Mouse (Mus musculus): ENCODE data around the gene Galnt7. TPM values are rescaled to one million over a fixed set of nuclear protein-coding genes. Genes with fewer than 3 reads are reported as not detected.

The Galnt7 gene
- total RNA-seq (2021) = 10 to 100 TPM in 1 of 2 experiments, 1 to 10 TPM in 1; 9.6 to 12.6 TPM
- long read RNA-seq, experiment 1, partial matches to known transcripts = 1 of 3 reads
- long read RNA-seq, experiment 1, other reads (novel, unspliced or antisense) = 1 of 3 reads
- long read RNA-seq, experiment 2, full-length matches to known transcripts = 3 of 4 reads
- long read RNA-seq, experiment 2, partial matches to known transcripts = 0 of 4 reads
- long read RNA-seq, experiment 2, other reads (novel, unspliced or antisense) = 1 of 4 reads

DNA sequence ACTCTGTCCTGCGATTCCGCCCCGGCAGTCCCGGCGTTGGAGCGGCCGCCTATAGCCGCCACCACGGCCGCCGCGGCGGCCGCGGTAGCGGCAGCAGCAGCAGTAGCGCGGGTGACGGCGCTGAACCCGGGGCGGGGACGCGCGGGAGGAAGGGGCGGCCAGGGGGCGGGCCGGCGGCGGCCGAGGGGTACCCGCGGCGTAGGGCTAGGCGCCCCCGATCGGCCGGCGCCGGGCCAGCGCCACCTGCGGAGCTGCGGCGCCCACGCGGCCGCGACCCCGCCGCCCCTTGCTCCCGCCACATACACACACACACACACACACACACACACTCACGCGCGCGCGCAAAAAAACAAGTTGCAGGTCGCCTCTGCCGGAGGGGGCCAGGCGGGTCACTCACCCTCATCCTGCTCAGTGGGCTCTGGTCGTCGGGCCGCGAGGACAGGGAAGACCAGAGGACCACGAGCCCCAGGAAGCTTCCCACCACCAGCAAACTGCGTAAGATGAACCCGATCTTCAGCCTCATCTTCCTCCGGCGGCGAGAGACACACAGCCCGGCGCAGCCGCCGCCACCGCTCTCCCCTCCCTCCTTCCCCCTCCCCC lies at the start of gene Galnt7:
Galnt7 (minus strand) TSS at position 577 of the 600 bp plus-strand sequence.
- DNase-seq (ENCODE audit: extremely low spot score in 1 of 2, low spot score in 2 of 2) = peak; percentile 57 to 67
- no peak for TF ChIP-seq CTCF (IDR thresholded peaks at IDR 0.05)

DNA sequence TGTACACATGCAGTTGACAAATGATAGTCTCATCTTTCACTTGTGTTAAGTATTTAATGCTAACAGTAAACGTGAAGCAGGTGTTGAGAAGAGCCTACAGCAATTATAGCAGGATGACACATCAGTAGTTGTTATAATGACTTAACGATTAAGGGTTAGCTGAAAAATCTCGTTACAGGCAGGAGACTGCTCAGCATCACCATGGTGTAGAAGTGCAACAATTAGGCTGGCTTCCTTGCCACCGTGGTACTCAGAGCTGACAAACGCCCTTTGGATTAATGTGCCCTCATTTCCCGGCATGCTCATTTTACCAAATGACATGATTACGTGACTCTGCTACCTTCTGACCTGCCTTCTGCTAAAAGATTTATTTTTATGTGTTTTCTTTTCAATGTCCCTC lies 35.8 kb upstream of the Galnt7 start:
- Histone ChIP-seq H3K27ac (no peak overlapping the region), H3K4me3 (no peak overlapping the region)
- no peak for TF ChIP-seq CTCF (IDR thresholded peaks at IDR 0.05)
- no peak for DNase-seq (ENCODE audit: extremely low spot score in 1 of 2, low spot score in 2 of 2)
- intact Hi-C loops (cut with DNase I) = no loop called here

More for the DNA sequence above, at the start of gene Galnt7:
- intact Hi-C loops (cut with DNase I) = loop anchor here (2.0 to 10.0 kb wide), 3 partner anchors 78 to 218 kb away; no protein-coding TSS in a partner anchor
- Histone ChIP-seq H3K4me3 (peak within 1 kb of the TSS; percentile 94), H3K27ac (peak within 1 kb of the TSS; percentile 92)

DNA sequence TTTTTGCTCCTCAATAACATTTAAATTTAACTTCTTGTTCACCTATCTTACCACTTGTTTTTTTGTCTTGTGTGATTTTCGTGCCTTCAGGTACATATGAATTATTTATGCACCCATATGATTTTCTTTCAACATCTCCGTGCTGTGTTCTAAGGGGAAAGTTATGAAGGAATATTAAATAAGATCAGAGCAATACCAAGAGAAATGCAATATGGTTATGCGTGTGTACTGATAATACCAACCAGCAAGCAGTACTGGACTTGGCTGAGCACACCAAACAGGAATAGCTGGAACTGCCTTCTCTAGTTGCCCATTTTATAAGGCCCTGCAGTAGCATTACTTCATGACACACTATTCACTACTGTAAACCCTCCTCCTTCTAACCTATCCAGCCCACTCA lies 33.0 kb upstream of the Galnt7 start:
- H3K4me3 ChIP-seq = no peak overlapping the region
- intact Hi-C loops (cut with DNase I) = no loop called here
- no peak for DNase-seq (ENCODE audit: extremely low spot score in 1 of 2, low spot score in 2 of 2)
- no peak overlapping the region for H3K27ac ChIP-seq
- no peak for TF ChIP-seq CTCF (IDR thresholded peaks at IDR 0.05)

DNA sequence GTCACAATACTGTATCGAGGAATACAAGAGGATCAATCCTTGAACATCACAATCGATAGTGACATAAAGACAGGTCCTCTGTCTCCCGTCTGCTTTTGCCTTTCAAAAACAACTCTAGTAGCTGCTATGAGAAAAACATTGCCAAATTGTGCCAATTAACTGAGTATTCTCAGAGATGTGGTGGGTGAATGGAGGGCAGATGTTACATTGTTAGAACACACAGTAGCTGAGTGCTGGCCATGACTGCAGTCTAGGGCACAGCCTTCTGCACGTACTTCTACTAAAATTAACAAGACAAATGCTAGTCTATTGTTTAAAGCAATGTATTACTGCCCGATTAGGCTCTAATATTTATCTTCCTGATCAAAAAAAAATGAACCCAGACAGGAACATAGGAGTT lies 27.2 kb upstream of the Galnt7 start:
- TF ChIP-seq CTCF (IDR thresholded peaks at IDR 0.05) = no peak
- Histone ChIP-seq H3K27ac (no peak overlapping the region), H3K4me3 (no peak overlapping the region)
- DNase-seq (ENCODE audit: extremely low spot score in 1 of 2, low spot score in 2 of 2) = no peak
- intact Hi-C loops (cut with DNase I) = no loop called here

DNA sequence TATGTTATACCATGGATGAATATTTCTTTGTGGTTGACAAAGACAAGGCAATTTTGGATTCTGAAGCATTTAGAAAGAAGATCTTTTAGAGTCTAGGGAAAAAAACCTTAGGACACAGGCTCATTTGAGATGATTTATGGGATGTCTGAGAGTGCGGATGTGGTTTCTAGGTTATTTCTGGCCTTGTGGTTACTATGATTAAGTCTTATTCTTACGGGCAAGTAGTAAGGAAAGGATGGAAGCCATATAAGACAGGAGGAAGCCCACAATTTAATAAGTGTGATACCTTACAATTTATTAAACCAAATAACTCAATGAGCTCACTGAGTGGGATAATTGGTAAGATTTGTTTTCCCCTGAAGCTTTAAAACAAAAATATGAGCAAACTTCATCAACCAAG lies 11.3 kb upstream of the Galnt7 start:
- Histone ChIP-seq H3K27ac (no peak overlapping the region), H3K4me3 (no peak overlapping the region)
- TF ChIP-seq CTCF (IDR thresholded peaks at IDR 0.05) = no peak
- intact Hi-C loops (cut with DNase I) = no loop called here
- no peak for DNase-seq (ENCODE audit: extremely low spot score in 1 of 2, low spot score in 2 of 2)

DNA sequence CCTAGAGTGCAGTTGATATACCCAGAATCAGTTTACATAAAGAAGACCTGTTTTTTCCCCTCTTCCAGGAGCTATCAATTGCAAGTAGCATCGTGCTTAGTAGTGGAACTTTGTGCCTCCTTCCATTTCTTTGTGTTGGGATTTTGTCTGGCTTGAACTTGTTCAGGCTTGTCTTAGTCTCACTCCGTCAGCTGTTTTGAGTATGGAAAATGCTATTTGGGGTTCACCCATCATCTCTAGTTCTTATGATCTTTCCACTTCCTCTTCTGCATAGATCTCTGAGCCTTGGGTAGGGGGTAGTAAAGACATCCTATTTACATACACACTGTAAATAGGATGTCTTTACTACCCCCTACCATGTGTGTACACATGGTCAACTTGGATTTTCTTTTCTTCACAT lies 7.2 kb upstream of the Galnt7 start:
- no peak overlapping the region for H3K27ac ChIP-seq
- TF ChIP-seq CTCF (IDR thresholded peaks at IDR 0.05) = no peak
- no peak overlapping the region for H3K4me3 ChIP-seq
- DNase-seq (ENCODE audit: extremely low spot score in 1 of 2, low spot score in 2 of 2) = no peak
- intact Hi-C loops (cut with DNase I) = no loop called here

DNA sequence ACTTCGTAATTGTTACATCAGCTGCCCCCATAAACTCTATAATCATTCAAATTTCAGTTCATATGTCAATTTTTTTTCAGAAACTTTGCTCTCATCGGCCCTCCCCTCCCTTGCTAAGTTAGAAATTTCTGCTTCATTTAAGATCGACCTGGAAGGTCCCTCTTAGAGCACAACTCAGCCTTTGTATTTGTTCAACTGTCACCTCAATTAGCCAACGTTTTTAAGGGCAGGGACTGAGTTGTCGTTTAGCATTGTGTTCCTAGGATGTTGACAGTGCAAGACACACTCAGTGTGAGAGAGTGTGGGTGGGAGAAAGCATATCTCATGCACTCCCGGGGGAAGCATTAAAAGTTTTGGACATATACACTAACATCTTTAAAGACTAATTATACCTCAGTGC lies 3.6 kb upstream of the Galnt7 start:
- intact Hi-C loops (cut with DNase I) = loop anchor here (10.0 kb wide), 1 partner anchor 222 kb away; no protein-coding TSS in a partner anchor
- Histone ChIP-seq H3K27ac (no peak overlapping the region), H3K4me3 (no peak overlapping the region)
- TF ChIP-seq CTCF (IDR thresholded peaks at IDR 0.05) = no peak
- DNase-seq (ENCODE audit: extremely low spot score in 1 of 2, low spot score in 2 of 2) = no peak

DNA sequence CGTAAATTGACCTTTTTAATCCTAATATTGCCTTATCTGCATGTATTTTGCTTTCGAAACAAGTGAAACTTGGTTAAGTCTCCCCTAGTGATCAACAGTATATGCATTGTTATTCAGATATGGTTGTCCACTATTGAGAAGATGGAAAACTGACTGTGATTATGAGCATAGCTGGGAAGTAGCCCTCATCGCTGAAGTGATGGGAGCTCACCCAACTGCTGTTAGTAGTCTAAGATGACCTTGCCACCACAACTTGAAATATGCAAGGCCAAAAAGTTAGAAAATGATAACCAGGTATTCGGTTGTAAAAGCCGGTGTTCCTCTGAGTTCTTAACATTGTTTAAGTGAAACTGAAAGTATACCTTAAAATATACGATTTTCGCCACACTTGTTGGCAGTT lies 1.3 kb upstream of the Galnt7 start:
- no peak for DNase-seq (ENCODE audit: extremely low spot score in 1 of 2, low spot score in 2 of 2)
- intact Hi-C loops (cut with DNase I) = loop anchor here (5.0 to 10.0 kb wide), 2 partner anchors 138 to 219 kb away; no protein-coding TSS in a partner anchor
- H3K27ac ChIP-seq = no peak overlapping the region
- TF ChIP-seq CTCF (IDR thresholded peaks at IDR 0.05) = no peak
- H3K4me3 ChIP-seq = no peak overlapping the region; the same call in 1 of the 2 replicates

DNA sequence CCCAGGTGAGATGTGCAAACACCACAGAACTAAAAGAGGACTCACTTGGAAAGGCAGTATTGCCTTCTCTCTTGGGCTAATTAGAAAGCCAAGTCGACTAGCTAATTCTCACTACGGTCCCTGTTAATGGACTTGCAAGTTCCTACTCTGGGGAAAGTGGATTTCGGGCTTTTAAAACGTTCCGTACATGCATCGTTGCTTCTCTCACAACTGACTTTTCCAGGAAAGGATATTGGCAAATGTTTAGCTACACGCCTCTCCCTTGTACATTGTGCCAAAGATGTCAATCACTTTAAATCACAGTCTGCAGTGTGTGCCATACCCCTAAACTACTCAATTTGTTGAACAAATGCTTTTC lies 915 bp upstream of the Galnt7 start:
- Histone ChIP-seq H3K27ac (no peak overlapping the region), H3K4me3 (peak overlapping the region; percentile 94)
- no peak for TF ChIP-seq CTCF (IDR thresholded peaks at IDR 0.05)
- intact Hi-C loops (cut with DNase I) = loop anchor here (2.0 to 10.0 kb wide), 3 partner anchors 79 to 219 kb away; no protein-coding TSS in a partner anchor
- DNase-seq (ENCODE audit: extremely low spot score in 1 of 2, low spot score in 2 of 2) = no peak

DNA sequence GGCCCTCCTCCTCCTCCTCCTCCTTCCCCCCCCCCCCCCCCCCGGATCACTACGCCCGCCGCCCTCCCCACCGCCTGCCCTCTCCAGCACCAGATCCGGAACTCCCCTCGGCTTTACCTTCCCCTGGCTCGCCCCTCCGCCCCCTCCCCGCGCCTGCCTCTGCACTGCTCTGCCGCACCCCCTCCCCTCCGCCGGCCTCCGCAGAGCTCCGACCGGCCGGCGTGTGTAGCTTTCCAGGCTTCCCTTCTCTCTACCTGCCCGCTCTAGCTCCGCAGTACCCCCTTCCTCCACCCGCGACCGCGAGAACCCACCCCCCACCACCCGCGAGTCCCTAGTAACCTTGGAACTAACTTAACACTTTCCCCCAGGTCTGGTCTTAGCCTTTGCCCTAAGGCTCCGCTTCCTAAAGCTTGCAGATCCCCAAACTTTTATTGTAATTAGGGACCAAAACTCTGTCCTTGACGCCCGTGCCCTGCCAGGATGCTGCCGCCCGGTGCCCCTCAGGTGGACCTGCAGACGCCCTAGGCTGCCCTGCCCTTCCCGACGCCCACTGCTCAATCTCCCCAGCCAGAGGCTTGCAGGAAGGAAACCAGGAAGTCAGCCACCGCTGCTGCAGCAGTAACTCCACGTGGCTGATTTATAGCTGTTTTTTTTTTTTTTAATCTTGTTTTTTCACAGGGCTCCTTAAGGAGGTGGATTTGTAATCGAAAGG lies 380 bp upstream of the Galnt7 start:
- peak; percentile 18 to 24 for DNase-seq (ENCODE audit: extremely low spot score in 1 of 2, low spot score in 2 of 2)
- Histone ChIP-seq H3K27ac (peak overlapping the region; percentile 15; the same call in 1 of the 2 replicates), H3K4me3 (peak overlapping the region; percentile 94)
- no peak for TF ChIP-seq CTCF (IDR thresholded peaks at IDR 0.05)
- intact Hi-C loops (cut with DNase I) = loop anchor here (2.0 to 10.0 kb wide), 3 partner anchors 78 to 218 kb away; no protein-coding TSS in a partner anchor

DNA sequence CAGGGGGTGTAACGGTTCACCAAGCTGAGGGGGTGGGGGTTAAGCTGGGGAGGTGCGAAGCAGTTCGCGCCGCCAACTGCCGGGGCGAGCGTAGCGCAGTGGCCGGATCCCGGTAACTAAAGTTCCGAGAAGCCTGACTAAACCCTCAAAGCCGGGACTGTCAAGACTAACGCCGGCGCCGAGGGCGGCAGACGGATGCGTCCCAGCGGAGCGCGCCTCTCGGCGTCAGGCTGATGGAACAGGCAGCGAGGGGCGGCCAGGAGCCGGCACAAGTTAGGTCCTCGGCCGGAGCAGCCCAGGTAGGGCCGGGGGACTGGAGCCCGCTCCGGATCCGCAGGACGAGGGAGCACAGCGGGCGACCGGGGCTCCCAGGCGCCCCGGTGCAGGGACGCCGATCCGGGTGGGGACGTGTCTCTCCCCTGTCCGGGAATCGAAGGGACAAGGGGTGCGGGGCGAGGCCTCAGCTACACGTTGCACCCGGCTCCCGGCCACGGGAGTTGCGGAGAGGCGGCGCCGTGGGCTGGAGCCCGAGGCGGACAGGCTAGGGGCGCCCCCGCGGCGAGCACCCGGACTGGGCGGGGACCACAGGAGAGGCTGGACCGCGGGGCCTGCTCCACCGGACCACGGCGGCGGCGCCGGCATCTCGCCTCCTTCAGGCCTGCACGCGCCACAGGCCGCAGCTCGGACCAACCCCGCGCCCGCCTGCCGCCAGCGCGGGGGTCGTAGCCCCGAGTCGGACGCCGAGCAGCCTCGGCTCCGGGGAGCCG lies 960 bp downstream of the Galnt7 start:
- Histone ChIP-seq H3K27ac (peak overlapping the region; percentile 92), H3K4me3 (peak overlapping the region; percentile 94)
- peak; percentile 49 to 68 for DNase-seq (ENCODE audit: extremely low spot score in 1 of 2, low spot score in 2 of 2)
- TF ChIP-seq CTCF (IDR thresholded peaks at IDR 0.05) = no peak; the same call in 1 of the 2 replicates
- intact Hi-C loops (cut with DNase I) = loop anchor here (2.0 to 10.0 kb wide), 3 partner anchors 77 to 217 kb away; no protein-coding TSS in a partner anchor

Data from left cerebral cortex, adult 2 months (tissue).